23 mouse cellular contexts compared by ENCODE assay signal in genomic region chr2:15007531-15007930, GRCm38 (mm10).
"Had no signal": no experiment of that assay in that cellular context is flagged by ENCODE, and none has a peak within 500 bp of the region (broad histone marks: within the 10 kb centered on the region; RNA-seq: fewer than 3 reads in every experiment).

No protein-coding gene starts in this region.

- ATAC-seq: liver, embryonic 12.5 days had no signal

- H3K9me3 ChIP-seq: limb, embryonic 10.5 days; limb, embryonic 13.5 days; liver, embryonic 12.5 days; liver, embryonic 15.5 days; midbrain, embryonic 12.5 days; neural tube, embryonic 13.5 days had no signal

- DNase-seq: kidney, adult 11 months; kidney, adult 9 months; kidney, postnatal 25 days; layer of hippocampus, adult 9-11 months; liver; lung, adult 18-20 months; lung, postnatal 14 days; right cerebral cortex, adult 18-20 months; right cerebral cortex, postnatal 14 days; right cerebral cortex, postnatal 4 days; thymus, adult 2 months; thymus, postnatal 14 days; thymus, postnatal 4 days had no signal

- H3K4me1 ChIP-seq: limb, embryonic 10.5 days; limb, embryonic 13.5 days; liver, embryonic 12.5 days; liver, embryonic 15.5 days; midbrain, embryonic 12.5 days; neural tube, embryonic 13.5 days had no signal

- H3K9ac ChIP-seq: limb, embryonic 13.5 days; liver, embryonic 12.5 days; liver, embryonic 15.5 days; midbrain, embryonic 12.5 days; neural tube, embryonic 13.5 days had no signal

- H3K4me3 ChIP-seq: layer of hippocampus, adult 2 months; limb, embryonic 10.5 days; limb, embryonic 13.5 days; liver, embryonic 12.5 days; liver, embryonic 15.5 days; midbrain, embryonic 12.5 days; neural tube, embryonic 13.5 days had no signal

- H3K36me3 ChIP-seq: liver, embryonic 15.5 days had no signal

- H3K4me2 ChIP-seq: limb, embryonic 13.5 days; liver, embryonic 12.5 days; liver, embryonic 15.5 days; midbrain, embryonic 12.5 days; neural tube, embryonic 13.5 days had no signal

- H3K27ac ChIP-seq: kidney, postnatal 0 days; layer of hippocampus, adult 2 months; limb, embryonic 10.5 days; limb, embryonic 13.5 days; liver, embryonic 12.5 days; liver, embryonic 15.5 days; macrophage; midbrain, embryonic 12.5 days; neural tube, embryonic 13.5 days; stomach, postnatal 0 days had no signal

- H3K27me3 ChIP-seq: limb, embryonic 13.5 days; liver, embryonic 12.5 days; liver, embryonic 15.5 days; midbrain, embryonic 12.5 days; neural tube, embryonic 13.5 days had no signal
